Mouse (Mus musculus) ES-Bruce4 (cell line): ENCODE data around the gene Ptpn22.

Source experiments
- CTCF ChIP-seq: IDR thresholded peaks from one replicate; pipeline ENCODE4 v1.8.1; 2011; ENCODE audit warnings: low read depth, low read length
- EP300 ChIP-seq: IDR thresholded peaks from 2 replicates; pipeline ENCODE4 v1.6.1; 2011; ENCODE audit warnings: low read depth, low read length; ENCODE audit not compliant: insufficient read depth
- POLR2A ChIP-seq: IDR thresholded peaks from one replicate; pipeline ENCODE4 v1.8.1; 2011; ENCODE audit warnings: low read length; ENCODE audit not compliant: insufficient read depth

- TF ChIP-seq CTCF = no peak
- TF ChIP-seq POLR2A = no peak
- no peak for TF ChIP-seq EP300
Observed at GRCm38 (mm10) chr3:103913451-103913961, 53.9 kb downstream of the Ptpn22 start.
